Mouse (Mus musculus): ENCODE results near the gene St8sia2. TPM values are rescaled to one million over a fixed set of nuclear protein-coding genes. Genes with fewer than 3 reads are reported as not detected.

Gene St8sia2
- polyA plus RNA-seq, 1 experiment from 2014 or later = 0.07 TPM

- Histone ChIP-seq H3K4me3 (ENCODE audit: low read depth, low read length) (no peak overlapping the region), H3K9ac (ENCODE audit: low read depth, low read length) (no peak overlapping the region), H3K4me1 (ENCODE audit: control insufficient read depth, low read depth, low read length) (no peaks in the 10 kb centered on the region), H3K4me2 (ENCODE audit: low read depth, low read length) (no peak overlapping the region), H3K9me3 (replicated peaks; ENCODE audit: control insufficient read depth, low read length) (no peaks in the 10 kb centered on the region), H3K36me3 (ENCODE audit: control insufficient read depth, insufficient read depth) (no peaks in the 10 kb centered on the region), H3K27me3 (ENCODE audit: control insufficient read depth, insufficient read depth, low read depth, low read length) (no peaks in the 10 kb centered on the region), H3K27ac (ENCODE audit: low read length) (no peak overlapping the region)
- 54% methylated on average over 5 of the region's 5 CpGs for WGBS (ENCODE audit: insufficient replicate concordance)
- ATAC-seq (ENCODE audit: low read depth) = no peak
These were observed 103.9 kb downstream of the St8sia2 start for GRCm38 (mm10) chr7:73909432-73910205.

DNA sequence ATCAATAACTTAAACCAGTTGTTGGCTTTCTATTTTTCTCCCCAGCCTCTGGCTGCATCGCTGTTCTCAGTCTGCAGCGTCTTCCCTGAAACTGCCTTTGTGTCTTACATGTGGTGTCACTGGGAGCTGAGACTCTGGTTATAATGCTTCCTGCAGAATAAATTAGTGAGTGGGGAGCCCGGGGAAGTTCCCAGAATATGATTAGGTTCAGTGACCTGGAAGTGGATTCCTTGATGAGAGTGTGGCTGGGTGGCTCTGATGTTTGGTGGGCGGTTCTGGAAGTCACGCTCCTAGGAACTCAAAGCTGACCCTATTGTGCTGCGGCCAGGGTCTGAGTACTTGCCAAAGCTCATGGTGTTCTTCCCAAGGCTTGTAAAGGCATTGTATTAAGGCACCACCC, 119.0 kb downstream of the St8sia2 start:
- WGBS (ENCODE audit: insufficient replicate concordance) = 64% methylated on average over 6 of the region's 6 CpGs
- Histone ChIP-seq H3K9me3 (replicated peaks; ENCODE audit: control insufficient read depth, low read length) (no peaks in the 10 kb centered on the region), H3K4me2 (ENCODE audit: low read depth, low read length) (no peak overlapping the region), H3K9ac (ENCODE audit: low read depth, low read length) (no peak overlapping the region), H3K27me3 (ENCODE audit: control insufficient read depth, insufficient read depth, low read depth, low read length) (no peaks in the 10 kb centered on the region), H3K27ac (ENCODE audit: low read length) (no peak overlapping the region), H3K4me3 (ENCODE audit: low read depth, low read length) (no peak overlapping the region), H3K36me3 (ENCODE audit: control insufficient read depth, insufficient read depth) (no peaks in the 10 kb centered on the region), H3K4me1 (ENCODE audit: control insufficient read depth, low read depth, low read length) (no peaks in the 10 kb centered on the region)
- ATAC-seq (ENCODE audit: low read depth) = no peak

DNA sequence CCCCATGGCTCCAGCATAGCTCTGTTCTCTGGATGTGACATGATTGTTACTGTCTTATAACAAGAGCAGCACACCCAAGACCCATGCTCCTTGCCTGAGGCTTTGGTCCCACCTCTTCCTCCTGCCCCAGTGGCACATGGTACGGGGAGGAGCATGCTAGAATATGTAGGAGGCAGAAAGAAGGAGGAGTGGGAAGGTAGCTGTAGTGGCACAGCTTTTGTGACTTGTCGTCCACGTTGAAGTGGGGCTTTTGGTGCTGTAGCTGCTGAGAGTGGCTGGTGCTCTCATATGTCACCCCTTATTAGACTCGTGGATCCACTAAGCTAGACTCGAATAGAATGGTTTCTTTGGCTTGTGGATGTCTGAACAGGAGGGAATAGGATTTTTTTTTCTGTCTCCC, 121.7 kb downstream of the St8sia2 start:
- H3K9me3 ChIP-seq (replicated peaks; ENCODE audit: control insufficient read depth, low read length) = no peaks in the 10 kb centered on the region
- no peaks in the 10 kb centered on the region for H3K4me1 ChIP-seq (ENCODE audit: control insufficient read depth, low read depth, low read length)
- no peak for ATAC-seq (ENCODE audit: low read depth)
- 50% methylated on average over 5 of the region's 5 CpGs for WGBS (ENCODE audit: insufficient replicate concordance)
- H3K4me3 ChIP-seq (ENCODE audit: low read depth, low read length) = no peak overlapping the region
- H3K9ac ChIP-seq (ENCODE audit: low read depth, low read length) = no peak overlapping the region
- H3K4me2 ChIP-seq (ENCODE audit: low read depth, low read length) = no peak overlapping the region
- H3K27ac ChIP-seq (ENCODE audit: low read length) = no peak overlapping the region
- no peaks in the 10 kb centered on the region for H3K36me3 ChIP-seq (ENCODE audit: control insufficient read depth, insufficient read depth)
- H3K27me3 ChIP-seq (ENCODE audit: control insufficient read depth, insufficient read depth, low read depth, low read length) = no peaks in the 10 kb centered on the region

DNA sequence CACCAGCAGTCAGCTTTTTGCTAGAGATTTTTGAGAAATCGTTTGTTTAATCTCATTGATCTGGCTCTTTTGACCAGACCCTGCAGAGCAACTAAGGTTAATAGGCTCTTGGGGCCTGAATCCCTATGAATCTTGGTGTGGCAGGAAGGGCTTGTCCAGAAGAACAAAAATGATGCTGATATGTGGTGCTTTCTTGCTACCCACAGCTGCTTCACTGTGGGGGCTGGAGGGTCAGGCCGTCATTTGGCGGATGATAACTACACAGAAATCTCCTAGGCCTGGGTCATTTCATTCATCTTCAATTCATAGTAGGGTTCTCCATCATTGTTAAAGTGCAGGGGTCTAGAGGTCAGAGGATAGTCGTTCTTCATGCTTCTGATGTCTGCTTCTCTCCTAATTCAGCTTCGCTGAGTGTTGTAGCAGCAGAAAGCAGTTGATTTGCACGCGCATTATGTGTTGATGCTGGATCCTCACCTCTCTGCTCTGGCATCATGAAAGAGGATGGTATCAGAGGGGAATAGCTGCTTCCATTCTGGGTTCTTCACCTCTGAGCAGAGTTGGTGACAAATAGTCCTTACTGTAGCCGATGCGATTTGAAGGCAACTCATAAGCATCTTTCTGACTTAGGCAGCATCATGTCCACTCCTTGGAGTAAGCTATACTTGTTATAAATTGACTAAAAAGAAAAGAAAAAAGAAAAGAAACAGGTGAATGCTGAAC, 122.4 kb downstream of the St8sia2 start:
- 70% methylated on average over 9 of the region's 9 CpGs for WGBS (ENCODE audit: insufficient replicate concordance)
- H3K4me1 ChIP-seq (ENCODE audit: control insufficient read depth, low read depth, low read length) = no peaks in the 10 kb centered on the region
- no peaks in the 10 kb centered on the region for H3K9me3 ChIP-seq (replicated peaks; ENCODE audit: control insufficient read depth, low read length)
- no peak overlapping the region for H3K4me3 ChIP-seq (ENCODE audit: low read depth, low read length)
- H3K36me3 ChIP-seq (ENCODE audit: control insufficient read depth, insufficient read depth) = no peaks in the 10 kb centered on the region
- no peaks in the 10 kb centered on the region for H3K27me3 ChIP-seq (ENCODE audit: control insufficient read depth, insufficient read depth, low read depth, low read length)
- H3K9ac ChIP-seq (ENCODE audit: low read depth, low read length) = no peak overlapping the region
- H3K4me2 ChIP-seq (ENCODE audit: low read depth, low read length) = no peak overlapping the region
- no peak for ATAC-seq (ENCODE audit: low read depth)
- H3K27ac ChIP-seq (ENCODE audit: low read length) = no peak overlapping the region

GRCm38 (mm10) chr7:73890466-73890865, 123.0 kb downstream of the St8sia2 start:
- WGBS (ENCODE audit: insufficient replicate concordance) = 57% methylated on average over 5 of the region's 5 CpGs
- H3K27me3 ChIP-seq (ENCODE audit: control insufficient read depth, insufficient read depth, low read depth, low read length) = no peaks in the 10 kb centered on the region
- H3K36me3 ChIP-seq (ENCODE audit: control insufficient read depth, insufficient read depth) = no peaks in the 10 kb centered on the region
- no peak overlapping the region for H3K4me3 ChIP-seq (ENCODE audit: low read depth, low read length)
- H3K27ac ChIP-seq (ENCODE audit: low read length) = no peak overlapping the region
- H3K4me1 ChIP-seq (ENCODE audit: control insufficient read depth, low read depth, low read length) = no peaks in the 10 kb centered on the region
- ATAC-seq (ENCODE audit: low read depth) = no peak
- no peaks in the 10 kb centered on the region for H3K9me3 ChIP-seq (replicated peaks; ENCODE audit: control insufficient read depth, low read length)
- no peak overlapping the region for H3K4me2 ChIP-seq (ENCODE audit: low read depth, low read length)
- H3K9ac ChIP-seq (ENCODE audit: low read depth, low read length) = no peak overlapping the region
